Mouse (Mus musculus) embryonic facial prominence, embryonic 15.5 days (tissue): Measurements from ENCODE around the gene Use1. TPM values are rescaled to one million over a fixed set of nuclear protein-coding genes. Genes with fewer than 3 reads are reported as not detected.
A peak's percentile ranks its signal among the peaks of the same experiment; 100 is the strongest.

Experiments used
- ATAC-seq: fragments of 200-750 bp; cut with Nextera tagmentation; 2 replicates; pipeline ENCODE4 v1.8.0; 2017; ENCODE audit warnings: low read depth, moderate TSS enrichment; ENCODE audit not compliant: insufficient number of reproducible peaks, low FRiP score, low TSS enrichment
- H3K27ac ChIP-seq: fragments of 300-500 bp; sonication (generic); replicated peaks from 2 replicates; pipeline ENCODE4 v1.5.1; 2015; ENCODE audit warnings: mild to moderate bottlenecking, inconsistent platforms
- H3K27me3 ChIP-seq: fragments of 300-500 bp; sonication (generic); 2 replicates; pipeline ENCODE4 v1.6.1; 2015; ENCODE audit warnings: inconsistent platforms
- H3K36me3 ChIP-seq: fragments of 300-500 bp; sonication (generic); 2 replicates; pipeline ENCODE4 v1.6.1; 2015; ENCODE audit warnings: mild to moderate bottlenecking, inconsistent platforms
- H3K4me1 ChIP-seq: fragments of 300-500 bp; sonication (generic); 2 replicates; pipeline ENCODE4 v1.6.1; 2015; ENCODE audit warnings: inconsistent platforms
- H3K4me2 ChIP-seq: fragments of 300-500 bp; sonication (generic); replicated peaks from 2 replicates; pipeline ENCODE4 v1.6.1; 2015; ENCODE audit warnings: mild to moderate bottlenecking, inconsistent platforms
- H3K4me3 ChIP-seq: fragments of 300-500 bp; sonication (generic); replicated peaks from 2 replicates; pipeline ENCODE4 v1.5.1; 2015; ENCODE audit warnings: mild to moderate bottlenecking, inconsistent platforms
- H3K9ac ChIP-seq: fragments of 300-500 bp; sonication (generic); 2 replicates; pipeline ENCODE4 v1.6.1; 2015; ENCODE audit warnings: inconsistent platforms
- H3K9me3 ChIP-seq: fragments of 300-500 bp; sonication (generic); replicated peaks from 2 replicates; pipeline ENCODE4 v1.6.1; 2016; ENCODE audit warnings: inconsistent platforms
- WGBS: fragments of 180-500 bp; shearing (Covaris S2); methylation state at CpG from one replicate; pipeline ENCODE4 v1.1.7; 2015; 5-methylcytosine and 5-hydroxymethylcytosine counted together
- polyA plus RNA-seq: library from polyadenylated mRNA; unstranded; fragments of >200 nt; fragmentation: Nextera tagmentation; extraction: Ambion mirVana; gene quantifications from 2 replicates; pipeline ENCODE4 v1.2.1, GENCODE M21; 2015

Use1 gene
- polyA plus RNA-seq, 1 experiment from 2014 or later = 121 TPM

DNA sequence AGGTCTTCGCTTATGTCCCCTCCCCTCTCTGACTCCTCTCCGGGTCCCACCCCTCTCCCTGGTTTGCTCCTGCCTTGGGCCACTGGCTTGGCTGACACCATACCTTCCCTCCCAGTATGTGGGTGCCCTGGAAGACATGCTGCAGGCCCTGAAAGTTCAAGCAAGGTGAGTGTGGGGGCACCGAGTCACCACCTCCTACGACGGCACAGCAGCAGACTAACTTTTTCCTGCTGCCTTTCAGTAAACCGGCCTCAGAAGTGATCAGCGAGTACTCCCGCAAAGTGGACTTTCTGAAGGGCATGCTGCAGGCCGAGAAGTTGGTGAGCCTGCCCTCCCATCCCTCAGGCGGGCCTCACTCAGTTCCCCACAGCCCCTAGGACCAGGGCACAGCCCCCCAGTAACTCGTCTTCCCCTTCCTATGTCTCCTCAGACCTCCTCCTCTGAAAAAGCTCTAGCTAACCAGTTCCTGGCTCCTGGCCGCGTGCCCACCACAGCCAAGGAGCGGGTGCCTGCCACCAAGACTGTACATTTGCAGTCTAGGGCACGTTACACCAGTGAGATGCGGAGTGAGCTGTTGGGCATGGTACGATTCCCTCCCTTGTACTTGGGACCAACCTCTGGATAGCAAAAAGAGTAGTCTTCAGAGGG lies 1.0 kb downstream of the Use1 start:
- Histone ChIP-seq H3K9ac (peak overlapping the region; percentile 62), H3K4me2 (peak overlapping the region; percentile 87), H3K4me3 (peak overlapping the region; percentile 79), H3K9me3 (no peaks in the 10 kb centered on the region), H3K27ac (peak overlapping the region; percentile 95), H3K36me3 (peaks cover 4% of the 10 kb centered on the region; the same call in 1 of the 2 replicates), H3K27me3 (no peaks in the 10 kb centered on the region), H3K4me1 (peaks cover 25% of the 10 kb centered on the region)
- WGBS = 39% methylated on average over 17 of the region's 17 CpGs
- ATAC-seq = no peak

DNA sequence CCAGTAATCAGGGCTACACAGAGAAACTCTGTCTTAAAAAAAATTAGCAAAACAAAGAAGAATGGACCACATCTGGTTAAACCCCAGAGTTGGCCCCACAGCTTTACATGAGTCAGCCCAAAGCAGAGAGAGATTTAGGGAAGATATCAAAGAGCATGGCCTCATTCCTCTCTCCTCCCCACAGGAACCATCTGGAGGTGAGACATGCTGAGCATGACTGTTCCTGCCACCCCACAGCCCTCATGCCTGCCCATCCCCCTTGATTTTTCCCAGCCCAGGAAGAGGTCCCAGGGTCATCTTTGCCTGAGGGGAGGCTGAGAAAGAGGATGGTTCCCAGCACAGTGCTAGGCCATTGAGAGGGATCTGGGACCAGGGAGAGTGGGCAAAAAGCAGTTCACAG lies 1.7 kb downstream of the Use1 start:
- H3K9ac ChIP-seq = no peak overlapping the region
- ATAC-seq = no peak

DNA sequence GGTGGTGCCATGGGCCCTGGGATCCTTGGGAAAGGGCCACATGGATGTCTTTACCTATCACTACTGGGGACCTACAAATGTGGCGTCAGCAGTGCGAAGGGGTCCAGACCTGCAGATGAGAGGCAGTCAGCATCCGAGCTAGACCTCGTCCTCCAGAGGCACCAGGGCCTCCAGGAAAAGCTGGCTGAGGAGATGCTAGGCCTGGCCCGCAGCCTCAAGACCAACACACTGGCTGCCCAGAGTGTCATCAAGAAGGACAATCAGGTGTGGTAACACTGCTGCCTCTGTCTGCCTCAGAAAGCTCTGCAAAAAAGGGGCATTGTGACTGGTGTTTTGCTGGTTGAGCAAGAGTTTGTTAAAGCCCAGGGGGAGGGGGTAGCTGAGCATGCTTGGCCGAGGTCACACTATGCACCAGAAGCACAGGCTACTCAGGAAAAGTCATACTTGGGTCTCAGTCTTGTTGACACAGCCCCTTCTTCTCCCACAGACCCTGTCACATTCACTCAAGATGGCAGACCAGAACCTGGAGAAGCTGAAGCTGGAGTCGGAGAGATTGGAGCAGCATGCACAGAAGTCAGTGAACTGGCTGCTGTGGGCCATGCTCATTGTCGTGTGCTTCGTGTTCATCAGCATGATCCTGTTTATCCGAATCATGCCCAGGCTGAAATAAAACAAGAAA lies 2.5 kb downstream of the Use1 start:
- H3K27ac ChIP-seq = no peak overlapping the region
- no peak overlapping the region for H3K9ac ChIP-seq
- H3K27me3 ChIP-seq = no peaks in the 10 kb centered on the region
- no peaks in the 10 kb centered on the region for H3K9me3 ChIP-seq
- WGBS = 87% methylated on average over 10 of the region's 10 CpGs
- no peak overlapping the region for H3K4me3 ChIP-seq
- no peak overlapping the region for H3K4me2 ChIP-seq
- ATAC-seq = no peak
- H3K36me3 ChIP-seq = peaks cover 19% of the 10 kb centered on the region
- H3K4me1 ChIP-seq = peaks cover 25% of the 10 kb centered on the region

More for the DNA sequence above, 1.7 kb downstream of the Use1 start:
- H3K36me3 ChIP-seq = peaks cover 11% of the 10 kb centered on the region
- H3K4me1 ChIP-seq = peaks cover 25% of the 10 kb centered on the region
- no peaks in the 10 kb centered on the region for H3K9me3 ChIP-seq
- peak overlapping the region; percentile 87; the same call in 1 of the 2 replicates for H3K4me2 ChIP-seq
- peak overlapping the region; percentile 79 for H3K4me3 ChIP-seq
- H3K27ac ChIP-seq = no peak overlapping the region
- no peaks in the 10 kb centered on the region for H3K27me3 ChIP-seq

GRCm38 (mm10) chr8:71370711-71371235 lies 4.1 kb downstream of the Use1 start:
- H3K4me2 ChIP-seq = peak overlapping the region; percentile 53
- ATAC-seq = no peak
- peaks cover 28% of the 10 kb centered on the region for H3K36me3 ChIP-seq
- H3K9me3 ChIP-seq = no peaks in the 10 kb centered on the region
- H3K4me1 ChIP-seq = peaks cover 32% of the 10 kb centered on the region
- H3K4me3 ChIP-seq = peak overlapping the region; percentile 90
- 0 out of 2 replicates have a peak overlapping the region, but pooled peaks have one; percentile 92 for H3K27ac ChIP-seq
- 19% methylated on average over 5 of the region's 5 CpGs for WGBS
- no peaks in the 10 kb centered on the region for H3K27me3 ChIP-seq
- H3K9ac ChIP-seq = 0 out of 2 replicates have a peak overlapping the region, but pooled peaks have one; percentile 9

- H3K4me2 ChIP-seq = peak within 1 kb of the TSS; percentile 53
- peaks cover 28% of the 10 kb centered on the region for H3K36me3 ChIP-seq
- H3K4me1 ChIP-seq = peaks cover 35% of the 10 kb centered on the region
- peak within 1 kb of the TSS; percentile 48 for H3K9ac ChIP-seq
- no peaks in the 10 kb centered on the region for H3K9me3 ChIP-seq
- under 1% methylated on average over 68 of the region's 68 CpGs for WGBS
- ATAC-seq = peak; percentile 87
- H3K27me3 ChIP-seq = no peaks in the 10 kb centered on the region
- H3K27ac ChIP-seq = peak within 1 kb of the TSS; percentile 92
- peak within 1 kb of the TSS; percentile 90 for H3K4me3 ChIP-seq
These were observed 4.7 kb downstream of the Use1 start, which contains the start of gene Ocel1 for GRCm38 (mm10) chr8:71371236-71371848. TSS of gene Ocel1 (plus strand) at chr8:71371298.

DNA sequence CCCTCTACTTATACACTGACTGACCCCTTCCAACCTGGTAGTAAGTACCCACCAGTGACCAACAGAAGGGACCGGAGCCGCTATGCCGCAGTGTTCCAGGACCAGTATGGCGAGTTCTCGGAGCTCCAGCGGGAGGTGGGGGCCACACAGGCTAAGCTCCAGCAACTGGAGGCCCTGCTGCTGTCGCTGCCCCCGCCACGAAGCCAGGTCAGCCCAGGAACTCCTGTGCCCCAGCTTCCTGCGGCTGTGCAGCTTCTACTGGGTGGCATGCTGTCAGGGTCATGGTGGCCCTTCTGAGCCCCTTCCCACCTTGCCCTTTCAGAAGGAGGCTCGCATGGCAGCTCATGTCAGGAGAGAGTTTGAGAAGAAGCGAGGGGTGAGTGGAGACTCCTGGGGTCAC lies 5.8 kb downstream of the Use1 start:
- Histone ChIP-seq H3K9ac (no peak overlapping the region), H3K4me1 (peaks cover 40% of the 10 kb centered on the region), H3K4me3 (no peak overlapping the region), H3K36me3 (peaks cover 28% of the 10 kb centered on the region), H3K9me3 (no peaks in the 10 kb centered on the region), H3K4me2 (no peak overlapping the region), H3K27ac (no peak overlapping the region), H3K27me3 (no peaks in the 10 kb centered on the region)
- no peak for ATAC-seq
- WGBS = 85% methylated on average over 12 of the region's 12 CpGs

GRCm38 (mm10) chr8:71373000-71373399 lies 6.4 kb downstream of the Use1 start:
- Histone ChIP-seq H3K27ac (no peak overlapping the region), H3K4me1 (peaks cover 35% of the 10 kb centered on the region), H3K4me3 (no peak overlapping the region), H3K9ac (no peak overlapping the region), H3K36me3 (peaks cover 32% of the 10 kb centered on the region), H3K4me2 (no peak overlapping the region), H3K9me3 (no peaks in the 10 kb centered on the region), H3K27me3 (no peaks in the 10 kb centered on the region)
- 88% methylated on average over 3 of the region's 3 CpGs for WGBS
- ATAC-seq = no peak

GRCm38 (mm10) chr8:71374616-71375206 lies 8.1 kb downstream of the Use1 start:
- WGBS = 76% methylated on average over 17 of the region's 17 CpGs

DNA sequence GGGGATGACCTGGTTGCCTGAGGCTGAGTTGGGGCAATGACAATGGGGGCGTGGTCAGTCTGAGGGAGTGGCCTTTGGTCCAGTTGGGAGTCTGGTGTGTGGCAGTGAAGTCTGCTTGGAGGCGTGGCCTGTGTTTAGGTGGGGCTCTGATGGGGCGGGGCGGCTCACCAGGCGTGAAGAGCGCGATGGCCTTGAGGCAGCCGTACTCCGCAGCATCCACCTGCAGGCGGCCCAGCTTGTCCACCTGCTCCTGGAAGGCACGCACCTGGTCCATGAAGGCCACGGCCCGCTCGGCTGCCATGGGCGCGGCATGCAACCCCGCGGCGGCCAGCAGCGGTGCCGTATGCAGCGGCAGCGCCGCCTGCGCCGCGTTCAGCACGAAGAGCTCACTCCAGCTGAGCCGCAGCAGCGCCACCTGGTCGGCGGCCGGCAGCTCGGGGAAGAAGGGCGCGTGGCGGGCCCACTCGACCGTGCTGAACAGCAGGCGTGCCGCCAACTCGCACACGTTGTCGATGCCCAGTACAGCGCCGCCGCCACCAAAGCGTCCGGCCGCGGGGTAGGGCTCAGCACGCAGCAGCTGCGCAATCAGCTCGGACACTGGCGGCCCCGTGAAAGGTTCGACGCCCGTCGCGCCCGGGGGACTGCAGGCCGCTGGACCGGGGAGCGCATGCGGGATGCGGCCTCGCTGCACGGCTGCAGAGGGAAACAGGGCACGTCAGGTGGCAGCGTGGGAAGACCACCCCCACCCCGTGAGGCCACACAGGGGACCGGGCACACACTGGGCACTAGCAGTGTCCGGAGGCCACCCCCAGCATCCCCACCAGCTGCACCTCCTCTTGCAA lies 9.2 kb downstream of the Use1 start:
- H3K36me3 ChIP-seq = peaks cover 31% of the 10 kb centered on the region
- peak overlapping the region; percentile 63 for H3K4me2 ChIP-seq
- H3K4me3 ChIP-seq = peak overlapping the region; percentile 33
- 8% methylated on average over 74 of the region's 74 CpGs for WGBS
- ATAC-seq = 0 out of 2 replicates have a peak, but pooled peaks have one; percentile 9
- no peak overlapping the region for H3K27ac ChIP-seq
- peak overlapping the region; percentile 21 for H3K9ac ChIP-seq
- H3K4me1 ChIP-seq = peaks cover 48% of the 10 kb centered on the region
- no peaks in the 10 kb centered on the region for H3K9me3 ChIP-seq
- H3K27me3 ChIP-seq = no peaks in the 10 kb centered on the region

More at GRCm38 (mm10) chr8:71374616-71375206, 8.1 kb downstream of the Use1 start:
- no peak overlapping the region for H3K4me3 ChIP-seq
- no peaks in the 10 kb centered on the region for H3K9me3 ChIP-seq
- H3K27me3 ChIP-seq = no peaks in the 10 kb centered on the region
- peaks cover 34% of the 10 kb centered on the region for H3K36me3 ChIP-seq
- no peak overlapping the region for H3K9ac ChIP-seq
- no peak overlapping the region for H3K27ac ChIP-seq
- ATAC-seq = no peak
- H3K4me2 ChIP-seq = no peak overlapping the region
- H3K4me1 ChIP-seq = peaks cover 40% of the 10 kb centered on the region

DNA sequence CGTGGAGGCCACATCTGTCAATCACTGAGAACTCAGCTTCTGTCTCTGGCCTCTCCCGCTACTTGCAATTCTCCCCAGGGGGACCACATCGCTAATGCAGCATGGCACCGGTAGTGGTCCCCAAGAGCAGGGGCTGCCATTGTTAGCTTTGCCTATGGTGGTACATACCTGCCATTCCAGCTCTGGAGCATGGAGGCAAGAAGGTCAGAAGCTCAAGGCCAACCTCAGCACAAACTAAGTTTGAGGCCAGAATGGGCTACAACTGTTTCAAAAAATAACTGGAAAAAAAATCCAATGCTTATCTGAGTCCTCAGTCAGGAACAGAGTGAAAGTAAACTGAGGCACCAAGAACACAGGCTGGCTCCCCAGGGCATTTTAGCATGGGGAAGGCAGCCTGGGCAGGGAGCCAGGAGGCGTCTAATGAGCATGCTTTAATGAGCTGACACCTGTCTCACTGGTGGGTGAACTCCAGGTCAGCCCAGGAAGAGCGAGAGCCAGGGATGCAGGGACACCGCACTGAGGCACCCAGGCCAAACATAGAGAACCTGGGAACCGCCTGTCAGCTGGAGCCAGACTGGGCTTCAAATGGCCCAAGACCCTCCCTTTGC lies 9.9 kb downstream of the Use1 start:
- WGBS = 39% methylated on average over 8 of the region's 8 CpGs
- Histone ChIP-seq H3K4me1 (peaks cover 51% of the 10 kb centered on the region), H3K36me3 (peaks cover 31% of the 10 kb centered on the region), H3K4me2 (peak overlapping the region; percentile 63), H3K9ac (peak overlapping the region; percentile 21), H3K9me3 (no peaks in the 10 kb centered on the region), H3K27ac (no peak overlapping the region), H3K4me3 (peak overlapping the region; percentile 33), H3K27me3 (no peaks in the 10 kb centered on the region)
- ATAC-seq = no peak
